Mouse (Mus musculus) CH12.LX (cell line): ENCODE measurements at regions not wholly inside any gene's neighbourhood (a gene's known extent, or its start where the extent isn't known, plus 50 kb on each side); places are given as distances from the start of the nearest gene placed in this dataset.

ENCODE experiments used
- CTCF ChIP-seq, 2 experiments: IDR thresholded peaks in 1 of 2; conservative IDR thresholded peaks in 1 of 2; 2 replicates each; pipeline ENCODE4 v1.5.1; 2011 to 2012; ENCODE audit warnings: low read depth in 2 of 2, low read length in 2 of 2, improper control_type of control experiment in 1 of 2, inconsistent platforms in 1 of 2, mild to moderate bottlenecking in 1 of 2, moderate library complexity in 1 of 2
- E2F4 ChIP-seq: IDR thresholded peaks from 2 replicates; pipeline ENCODE4 v1.6.1; 2011; ENCODE audit warnings: low read depth, low read length, improper control_type of control experiment; ENCODE audit not compliant: insufficient replicate concordance
- HCFC1 ChIP-seq: IDR thresholded peaks from 2 replicates; pipeline ENCODE4 v1.6.1; 2012; ENCODE audit warnings: low read depth, mild to moderate bottlenecking, inconsistent platforms, low read length, improper control_type of control experiment

DNA sequence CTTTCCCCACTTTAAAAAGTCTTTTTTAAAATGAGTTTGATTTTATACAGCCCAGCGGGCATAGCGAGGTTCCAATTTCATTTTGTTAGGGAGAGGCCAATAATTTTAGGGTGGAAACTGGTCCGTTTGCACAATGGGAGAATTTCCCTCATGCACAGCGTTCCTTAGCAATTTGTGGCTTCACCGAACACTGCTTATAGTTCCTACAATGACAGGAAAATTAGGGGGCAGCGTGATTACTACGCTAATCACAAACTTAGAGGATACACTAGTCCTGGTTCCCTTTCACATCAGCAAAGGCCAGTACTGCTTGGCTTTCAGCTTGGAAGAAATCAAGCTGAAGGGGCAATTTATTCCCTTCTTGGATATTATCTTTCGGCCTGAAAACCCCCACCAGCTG lies 745.1 kb upstream of the Gm19410 start:
- TF ChIP-seq HCFC1 (no peak), CTCF (conservative IDR thresholded peaks at IDR 0.05 in 1 of 2, IDR thresholded peaks at IDR 0.05 in 1 of 2; ENCODE audit: low read depth in 2 of 2, low read length in 2 of 2) (no peak), E2F4 (no peak)
